Mouse (Mus musculus) limb, embryonic 11.5 days (tissue): ENCODE measurements at regions not wholly inside any gene's neighbourhood (a gene's known extent, or its start where the extent isn't known, plus 50 kb on each side); places are given as distances from the start of the nearest gene placed in this dataset.
A peak's percentile ranks its signal among the peaks of the same experiment; 100 is the strongest.

Source experiments
- ATAC-seq: fragments of 200-750 bp; cut with Nextera tagmentation; 2 replicates; pipeline ENCODE4 v1.8.0; 2017; ENCODE audit warnings: low read depth; ENCODE audit not compliant: insufficient number of reproducible peaks, low FRiP score, low TSS enrichment
- DNase-seq: peaks from one replicate; pipeline ENCODE4 v3.0.0-alpha.2; 2015; ENCODE audit warnings: low spot score
- H3K27ac ChIP-seq: fragments of 300-500 bp; sonication (generic); replicated peaks from 2 replicates; pipeline ENCODE4 v1.5.1; 2014; ENCODE audit warnings: low read depth, mild to moderate bottlenecking, low read length
- H3K27me3 ChIP-seq: fragments of 300-500 bp; sonication (generic); 2 replicates; pipeline ENCODE4 v1.6.1; 2014; ENCODE audit warnings: mild to moderate bottlenecking, low read length, mixed read lengths; ENCODE audit not compliant: control insufficient read depth, insufficient read depth
- H3K36me3 ChIP-seq: fragments of 300-500 bp; sonication (generic); 2 replicates; pipeline ENCODE4 v1.6.1; 2014; ENCODE audit warnings: mild to moderate bottlenecking, low read length, moderate library complexity, mixed read lengths; ENCODE audit not compliant: control insufficient read depth, insufficient read depth
- H3K4me1 ChIP-seq: fragments of 300-500 bp; sonication (generic); 2 replicates; pipeline ENCODE4 v1.6.1; 2014; ENCODE audit warnings: low read length, mixed read lengths; ENCODE audit not compliant: control insufficient read depth, insufficient read depth
- H3K4me2 ChIP-seq: fragments of 300-500 bp; sonication (generic); 2 replicates; pipeline ENCODE4 v1.6.1; 2014; ENCODE audit warnings: low read depth, mild to moderate bottlenecking, moderate library complexity; ENCODE audit not compliant: severe bottlenecking
- H3K4me3 ChIP-seq: fragments of 300-500 bp; sonication (generic); 2 replicates; pipeline ENCODE4 v1.5.1; 2014; ENCODE audit warnings: low read depth, low read length
- H3K9ac ChIP-seq: fragments of 300-500 bp; sonication (generic); 2 replicates; pipeline ENCODE4 v1.6.1; 2014; ENCODE audit warnings: mild to moderate bottlenecking, low read length
- H3K9me3 ChIP-seq: fragments of 300-500 bp; sonication (generic); 2 replicates; pipeline ENCODE4 v1.6.1; 2016; ENCODE audit warnings: low read length; ENCODE audit not compliant: control insufficient read depth
- WGBS: fragments of 180-500 bp; shearing (Covaris S2); extraction: QIAGEN DNeasy Blood & Tissue Kit; methylation state at CpG from one replicate; pipeline ENCODE4 v1.1.7; 2014; 5-methylcytosine and 5-hydroxymethylcytosine counted together

- H3K27ac ChIP-seq, result no peak overlapping the region
- ATAC-seq (no peak), DNase-seq (no peak)
- H3K4me2 ChIP-seq, result no peak overlapping the region
- H3K36me3 ChIP-seq, result no peaks in the 10 kb centered on the region
- 0 out of 2 replicates have a peak, but pooled peaks cover 5% of the 10 kb centered on the region for H3K4me1 ChIP-seq
- H3K9me3 ChIP-seq, result no peaks in the 10 kb centered on the region
- no peak overlapping the region for H3K4me3 ChIP-seq
- no peak overlapping the region for H3K9ac ChIP-seq
- no peaks in the 10 kb centered on the region for H3K27me3 ChIP-seq
- WGBS, result 100% methylated on average over 2 of the region's 2 CpGs
These were observed 87.6 kb upstream of the Chd2 start for GRCm38 (mm10) chr7:73629182-73629581.

- Histone ChIP-seq H3K27ac (no peak overlapping the region), H3K36me3 (no peaks in the 10 kb centered on the region), H3K9me3 (no peaks in the 10 kb centered on the region), H3K4me2 (no peak overlapping the region), H3K9ac (no peak overlapping the region), H3K4me1 (0 out of 2 replicates have a peak, but pooled peaks cover 5% of the 10 kb centered on the region), H3K4me3 (no peak overlapping the region), H3K27me3 (no peaks in the 10 kb centered on the region)
- peak; percentile 72 for DNase-seq
- 0 out of 2 replicates have a peak, but pooled peaks have one; percentile 44 for ATAC-seq
- 1% methylated on average over 6 of the region's 6 CpGs for WGBS
These were observed 86.4 kb upstream of the Chd2 start for GRCm38 (mm10) chr7:73628071-73628470.

DNA sequence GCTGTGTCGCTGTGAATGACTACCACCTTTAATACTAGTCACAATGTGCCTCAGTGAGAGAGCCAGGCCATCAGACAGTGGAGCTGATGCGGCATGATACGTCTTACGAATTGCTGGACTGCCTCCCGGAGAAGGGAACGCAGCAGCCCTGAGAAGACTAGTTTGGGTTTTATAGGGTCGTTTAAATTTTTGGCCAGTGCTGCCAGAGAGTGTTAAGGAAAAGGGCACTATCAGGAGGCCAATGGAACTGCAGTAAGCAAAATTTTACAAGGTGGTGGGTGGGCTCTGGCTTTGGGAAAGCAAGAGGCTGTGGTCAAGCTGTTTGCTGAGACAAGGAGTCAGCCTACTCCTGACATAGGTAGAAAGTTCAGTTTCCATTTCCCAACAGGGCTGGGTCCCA lies 84.7 kb upstream of the Chd2 start:
- WGBS, result 36% methylated on average over 7 of the region's 7 CpGs
- DNase-seq (peak; percentile 46), ATAC-seq (peak; percentile 35; the same call in 1 of the 2 replicates)
- H3K9ac ChIP-seq, result no peak overlapping the region
- no peak overlapping the region for H3K4me2 ChIP-seq
- no peaks in the 10 kb centered on the region for H3K9me3 ChIP-seq
- 0 out of 2 replicates have a peak, but pooled peaks cover 5% of the 10 kb centered on the region for H3K4me1 ChIP-seq
- H3K27me3 ChIP-seq, result no peaks in the 10 kb centered on the region
- H3K4me3 ChIP-seq, result no peak overlapping the region
- no peaks in the 10 kb centered on the region for H3K36me3 ChIP-seq
- no peak overlapping the region for H3K27ac ChIP-seq

GRCm38 (mm10) chr7:73625651-73626050 lies 84.0 kb upstream of the Chd2 start:
- Histone ChIP-seq H3K9ac (no peak overlapping the region), H3K27ac (no peak overlapping the region), H3K4me1 (0 out of 2 replicates have a peak, but pooled peaks cover 5% of the 10 kb centered on the region), H3K36me3 (no peaks in the 10 kb centered on the region), H3K27me3 (no peaks in the 10 kb centered on the region), H3K4me2 (no peak overlapping the region), H3K9me3 (no peaks in the 10 kb centered on the region), H3K4me3 (no peak overlapping the region)
- no peak for ATAC-seq
- no peak for DNase-seq

DNA sequence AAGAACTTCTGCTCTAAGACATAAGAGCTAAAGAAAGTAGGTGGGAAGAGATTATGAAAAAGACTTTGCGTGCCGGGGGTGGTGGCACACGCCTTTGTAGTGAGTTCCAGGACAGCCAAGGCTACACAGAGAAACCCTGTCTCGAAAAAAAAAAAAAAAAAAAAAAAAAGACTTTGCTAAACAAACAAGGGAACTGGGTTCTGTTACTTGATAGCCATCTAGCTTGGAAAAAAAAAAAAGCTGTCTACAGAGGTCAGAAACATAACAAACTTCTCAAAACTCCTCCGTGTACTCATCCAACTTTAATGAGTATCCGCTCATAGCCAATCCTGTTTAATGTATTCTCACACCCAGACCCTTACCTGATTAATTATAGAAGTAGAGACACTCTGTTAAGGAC lies 83.4 kb upstream of the Chd2 start:
- Histone ChIP-seq H3K9me3 (no peaks in the 10 kb centered on the region), H3K9ac (no peak overlapping the region), H3K4me1 (0 out of 2 replicates have a peak, but pooled peaks cover 5% of the 10 kb centered on the region), H3K27ac (no peak overlapping the region), H3K4me2 (no peak overlapping the region), H3K27me3 (no peaks in the 10 kb centered on the region), H3K36me3 (no peaks in the 10 kb centered on the region), H3K4me3 (no peak overlapping the region)
- DNase-seq (no peak), ATAC-seq (no peak)
- 72% methylated on average over 6 of the region's 6 CpGs for WGBS

GRCm38 (mm10) chr7:73624093-73624600 lies 82.5 kb upstream of the Chd2 start:
- DNase-seq, result no peak
- no peak overlapping the region for H3K27ac ChIP-seq
- 67% methylated on average over 3 of the region's 3 CpGs for WGBS

GRCm38 (mm10) chr7:73622468-73622867 lies 80.8 kb upstream of the Chd2 start:
- DNase-seq (peak; percentile 31), ATAC-seq (no peak)
- no peaks in the 10 kb centered on the region for H3K27me3 ChIP-seq
- no peak overlapping the region for H3K4me3 ChIP-seq
- H3K4me1 ChIP-seq, result 0 out of 2 replicates have a peak, but pooled peaks cover 5% of the 10 kb centered on the region
- H3K36me3 ChIP-seq, result no peaks in the 10 kb centered on the region
- H3K4me2 ChIP-seq, result no peak overlapping the region
- no peaks in the 10 kb centered on the region for H3K9me3 ChIP-seq
- WGBS, result 77% methylated on average over 2 of the region's 2 CpGs
- no peak overlapping the region for H3K27ac ChIP-seq
- H3K9ac ChIP-seq, result no peak overlapping the region

More at GRCm38 (mm10) chr7:73624093-73624600, 82.5 kb upstream of the Chd2 start:
- Histone ChIP-seq H3K36me3 (no peaks in the 10 kb centered on the region), H3K9me3 (no peaks in the 10 kb centered on the region), H3K4me3 (no peak overlapping the region), H3K4me1 (0 out of 2 replicates have a peak, but pooled peaks cover 5% of the 10 kb centered on the region), H3K4me2 (no peak overlapping the region), H3K27me3 (no peaks in the 10 kb centered on the region), H3K9ac (no peak overlapping the region)
- no peak for ATAC-seq

DNA sequence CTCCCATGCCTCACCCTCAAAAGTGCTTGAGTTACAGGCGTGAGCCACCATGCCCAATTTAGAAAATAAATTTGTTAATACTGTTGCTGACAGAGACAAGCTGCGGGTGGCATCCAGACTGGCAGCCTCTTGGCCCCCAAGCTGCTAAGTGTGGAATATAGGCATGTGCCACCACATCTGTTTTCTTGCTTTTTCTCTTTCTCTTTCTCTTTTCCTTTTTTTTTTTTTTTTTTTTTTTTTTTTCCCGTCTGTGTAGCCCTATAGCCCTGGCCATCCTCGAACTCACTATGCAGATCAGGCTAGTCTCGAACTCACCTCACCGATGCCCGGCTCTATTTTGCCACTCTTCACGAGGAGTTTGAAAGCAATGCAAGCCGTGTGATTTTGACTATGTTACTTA lies 78.7 kb upstream of the Chd2 start:
- H3K4me3 ChIP-seq, result no peak overlapping the region
- WGBS, result 92% methylated on average over 9 of the region's 9 CpGs

More for the DNA sequence above, 78.7 kb upstream of the Chd2 start:
- DNase-seq, result no peak
- H3K4me2 ChIP-seq, result no peak overlapping the region
- H3K27ac ChIP-seq, result no peak overlapping the region
- peaks cover 5% of the 10 kb centered on the region; the same call in 1 of the 2 replicates for H3K4me1 ChIP-seq
- no peak overlapping the region for H3K9ac ChIP-seq
- H3K36me3 ChIP-seq, result no peaks in the 10 kb centered on the region
- no peaks in the 10 kb centered on the region for H3K9me3 ChIP-seq
- no peaks in the 10 kb centered on the region for H3K27me3 ChIP-seq
- no peak for ATAC-seq
